Mouse (Mus musculus): ENCODE measurements around the gene Gm20877. TPM values are rescaled to one million over a fixed set of nuclear protein-coding genes. Genes with fewer than 3 reads are reported as not detected.

Gm20877 gene
- polyA plus RNA-seq (2017; shearing (Covaris generic)) = not detected

GRCm38 (mm10) chrY:17093573-17093972 is at the start of gene Gm20877:
Gene Gm20877 (plus strand): TSS chrY:17093873.

Data from inflammation-experienced regulatory T-cells, adult 16 weeks (primary cell).